Mouse (Mus musculus) layer of hippocampus, adult 2 months (tissue): ENCODE data around the gene Nfib. TPM values are rescaled to one million over a fixed set of nuclear protein-coding genes. Genes with fewer than 3 reads are reported as not detected.

Source experiments
- DNase-seq, 2 experiments: peaks; one replicate each; pipeline ENCODE4 v3.0.0; 2022; ENCODE audit warnings: low spot score in 2 of 2
- H3K27ac ChIP-seq: fragments of 200-600 bp; 2 replicates; pipeline ENCODE4 v1.8.1; 2022
- H3K4me3 ChIP-seq: fragments of 200-600 bp; 2 replicates; pipeline ENCODE4 v1.8.1; 2022; ENCODE audit warnings: mild to moderate bottlenecking
- CTCF ChIP-seq: fragments of 200-600 bp; conservative IDR thresholded peaks from 2 replicates; pipeline ENCODE4 v1.8.1; 2022; ENCODE audit warnings: antibody characterized with exemption, mild to moderate bottlenecking, moderate library complexity
- total RNA-seq, 2 experiments: library from RNA; stranded (reverse); gene quantifications; 2 replicates each; pipeline ENCODE4 v1.2.3; 2021

Gene Nfib
- total RNA-seq, 2 experiments from 2014 or later = 174 to 186 TPM

DNA sequence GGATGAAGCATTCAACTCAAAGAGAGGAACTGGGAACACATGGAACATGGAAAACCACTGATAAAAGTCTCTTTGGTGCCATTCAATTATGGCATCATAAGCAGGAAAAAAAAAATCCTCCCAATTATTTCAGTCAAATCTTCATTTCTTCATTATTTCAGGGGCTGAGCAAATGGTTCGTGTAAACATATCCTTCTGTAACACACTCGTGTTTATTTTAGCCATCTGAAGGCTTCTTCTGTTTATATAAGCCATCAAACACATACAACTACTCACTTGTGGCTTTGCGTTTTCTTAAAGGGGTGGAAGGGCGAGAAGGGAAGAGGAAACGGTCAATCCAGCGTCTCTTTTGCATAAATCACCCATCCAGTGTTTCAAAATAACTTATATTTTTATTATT is 399.5 kb downstream of the Nfib start:
- peak overlapping the region; percentile 19; the same call in 1 of the 2 replicates for H3K27ac ChIP-seq
- DNase-seq = no peak
- no peak overlapping the region for H3K4me3 ChIP-seq
- TF ChIP-seq CTCF = no peak

DNA sequence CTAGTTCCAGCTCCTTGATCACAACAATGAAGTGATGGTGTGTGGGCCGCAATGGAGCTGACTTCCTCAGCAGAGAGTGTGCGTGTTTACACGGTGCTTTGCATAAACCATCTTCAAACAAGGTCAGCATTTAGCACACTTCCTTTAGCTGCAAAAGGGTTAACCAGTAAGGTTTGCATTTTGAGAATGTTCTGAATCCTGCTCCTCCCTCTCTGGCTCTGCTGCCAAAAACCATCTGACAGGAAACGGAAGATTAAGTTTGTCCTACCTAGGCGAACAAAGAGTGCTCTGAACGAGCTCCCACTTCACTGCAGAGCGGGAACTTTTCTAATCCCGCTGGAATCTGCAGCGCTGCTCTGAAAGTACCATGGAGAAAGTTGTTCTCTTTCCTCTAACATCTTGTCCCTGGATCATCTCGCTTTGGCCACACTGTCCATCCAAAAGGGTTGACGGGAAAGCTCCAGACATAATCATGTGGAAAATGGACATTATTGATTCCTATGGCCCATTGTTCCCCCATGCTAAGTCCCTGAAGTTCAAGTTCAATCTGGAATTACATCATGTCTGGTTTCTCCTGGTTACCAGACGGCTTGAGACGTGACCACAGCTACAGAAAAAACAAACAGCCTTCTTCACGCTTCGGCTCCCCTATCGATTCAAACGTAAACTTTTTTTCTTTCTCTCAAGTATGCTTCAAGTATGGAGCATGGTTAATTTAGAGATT is 401.2 kb downstream of the Nfib start:
- H3K4me3 ChIP-seq = peak overlapping the region; percentile 24; the same call in 1 of the 2 replicates
- no peak for TF ChIP-seq CTCF
- peak overlapping the region; percentile 72 for H3K27ac ChIP-seq
- no peak for DNase-seq

- no peak for TF ChIP-seq CTCF
- DNase-seq = no peak
- peak overlapping the region; percentile 72 for H3K27ac ChIP-seq
Observed at GRCm38 (mm10) chr4:82303362-82303900, 402.1 kb downstream of the Nfib start.

GRCm38 (mm10) chr4:82302901-82303300 is 402.6 kb downstream of the Nfib start:
- H3K27ac ChIP-seq = 0 out of 2 replicates have a peak overlapping the region, but pooled peaks have one; percentile 32

More at GRCm38 (mm10) chr4:82303362-82303900, 402.1 kb downstream of the Nfib start:
- H3K4me3 ChIP-seq = no peak overlapping the region

DNA sequence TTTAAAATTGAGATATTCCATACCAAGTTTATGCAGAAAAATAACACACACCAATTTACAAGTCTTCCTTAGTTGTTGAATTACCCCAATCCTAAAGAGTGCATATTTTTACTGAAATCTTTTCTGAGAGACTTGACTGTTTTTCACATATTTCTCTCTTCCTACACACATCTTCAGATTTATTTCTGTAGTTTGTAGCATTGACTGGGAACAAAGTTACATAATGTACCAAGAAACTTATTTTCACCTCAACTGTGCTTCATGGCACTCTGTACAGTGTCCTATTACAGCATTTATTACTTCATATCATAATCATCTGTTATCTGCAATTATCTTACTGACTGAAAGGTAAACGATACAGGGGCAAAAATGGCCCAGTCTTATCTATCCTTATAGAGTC is 406.9 kb downstream of the Nfib start:
- TF ChIP-seq CTCF = no peak
- no peak for DNase-seq
- Histone ChIP-seq H3K4me3 (no peak overlapping the region), H3K27ac (peak overlapping the region; percentile 56)

More at GRCm38 (mm10) chr4:82302901-82303300, 402.6 kb downstream of the Nfib start:
- TF ChIP-seq CTCF = no peak
- H3K4me3 ChIP-seq = no peak overlapping the region
- DNase-seq = no peak

- TF ChIP-seq CTCF = no peak
- peak overlapping the region; percentile 56; the same call in 1 of the 2 replicates for H3K27ac ChIP-seq
- no peak overlapping the region for H3K4me3 ChIP-seq
- DNase-seq = no peak
Observed at GRCm38 (mm10) chr4:82297562-82297961, 408.0 kb downstream of the Nfib start.

- TF ChIP-seq CTCF = peak; percentile 45; the same call in 1 of the 2 replicates
- peak in 1 of 2 experiments; percentile 24 for DNase-seq
- Histone ChIP-seq H3K27ac (no peak overlapping the region), H3K4me3 (no peak overlapping the region)
Observed at GRCm38 (mm10) chr4:82294066-82294465, 411.5 kb downstream of the Nfib start.

DNA sequence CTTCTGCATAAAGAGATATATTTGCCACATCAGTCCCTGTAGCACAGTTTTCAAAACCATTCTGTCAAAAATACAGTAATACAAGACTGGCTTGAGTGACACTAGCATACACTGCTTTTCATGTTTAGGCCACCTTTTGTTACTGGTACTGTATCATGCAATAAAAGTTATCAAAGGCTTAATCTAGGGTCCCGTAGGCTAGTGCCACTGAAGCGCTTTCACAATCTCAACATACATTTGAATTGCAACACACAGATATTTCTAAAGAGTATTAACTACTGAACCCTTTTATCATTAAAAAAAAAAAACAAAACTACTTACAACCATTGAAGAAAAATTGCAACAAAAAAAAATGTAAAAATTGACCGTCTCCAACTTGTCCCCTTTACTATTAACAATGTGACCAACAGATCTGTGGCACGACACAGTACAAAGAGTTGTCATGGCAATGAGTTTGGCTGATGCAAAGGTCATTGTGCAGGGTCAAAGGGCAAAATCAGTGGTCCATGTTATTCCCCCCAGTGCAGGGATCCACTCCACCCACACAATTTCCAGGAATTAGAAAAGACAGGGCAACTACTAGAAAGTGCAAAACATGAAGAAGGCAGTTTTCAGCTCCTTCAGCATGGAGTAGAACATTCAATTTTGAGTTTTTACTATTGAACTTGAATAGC is 414.2 kb downstream of the Nfib start:
- TF ChIP-seq CTCF = no peak
- H3K27ac ChIP-seq = no peak overlapping the region
- no peak for DNase-seq
- H3K4me3 ChIP-seq = no peak overlapping the region

- TF ChIP-seq CTCF = no peak
- Histone ChIP-seq H3K27ac (no peak overlapping the region), H3K4me3 (no peak overlapping the region)
- DNase-seq = no peak
Observed at GRCm38 (mm10) chr4:82290623-82291022, 414.9 kb downstream of the Nfib start.

GRCm38 (mm10) chr4:82289596-82289995 is 416.0 kb downstream of the Nfib start:
- TF ChIP-seq CTCF = no peak
- Histone ChIP-seq H3K4me3 (no peak overlapping the region), H3K27ac (0 out of 2 replicates have a peak overlapping the region, but pooled peaks have one; percentile 36)
- no peak for DNase-seq

GRCm38 (mm10) chr4:82288138-82288537 is 417.4 kb downstream of the Nfib start:
- TF ChIP-seq CTCF = no peak
- Histone ChIP-seq H3K27ac (peak overlapping the region; percentile 65; the same call in 1 of the 2 replicates), H3K4me3 (no peak overlapping the region)
- peak; percentile 33 to 49 for DNase-seq

DNA sequence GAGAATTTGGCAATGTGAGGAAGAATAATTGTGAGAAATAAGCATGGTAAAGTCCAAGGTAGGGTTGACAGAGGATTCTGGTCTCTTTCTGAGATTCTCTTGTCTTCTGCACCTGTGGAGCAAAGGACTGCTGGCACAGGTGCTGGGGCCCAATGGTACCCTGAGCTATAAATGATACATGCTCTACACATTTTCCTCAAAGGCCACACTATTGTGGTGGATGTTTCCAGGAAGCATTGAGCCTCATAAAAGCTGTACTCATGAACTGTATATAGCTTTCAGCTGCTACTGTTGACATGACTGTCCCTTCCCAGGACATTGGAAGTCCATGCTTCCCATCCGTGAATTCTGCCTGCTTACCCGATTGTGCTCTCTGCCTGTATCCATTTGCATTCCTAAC is 418.1 kb downstream of the Nfib start:
- no peak for DNase-seq
- Histone ChIP-seq H3K4me3 (no peak overlapping the region), H3K27ac (no peak overlapping the region)
- TF ChIP-seq CTCF = no peak

DNA sequence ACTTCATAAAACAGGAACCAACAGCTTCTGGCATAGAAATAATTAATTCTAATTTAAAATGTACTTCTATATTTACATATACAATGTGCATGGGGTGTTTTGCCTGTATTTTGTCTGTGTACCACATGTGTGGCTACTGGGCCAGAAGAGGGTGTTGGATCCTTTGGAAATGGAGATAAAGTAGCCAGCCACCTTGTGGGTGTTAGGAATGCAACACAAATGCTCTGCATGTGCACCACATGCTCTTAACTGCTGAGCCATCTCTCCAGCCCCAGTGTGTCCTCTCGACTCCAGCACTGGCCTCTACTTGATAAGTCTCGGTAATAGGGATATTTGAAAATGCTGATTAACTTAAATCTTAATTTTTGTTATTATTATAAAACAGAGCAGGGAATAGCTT is 418.6 kb downstream of the Nfib start:
- TF ChIP-seq CTCF = peak; percentile 45
- Histone ChIP-seq H3K4me3 (no peak overlapping the region), H3K27ac (no peak overlapping the region)
- DNase-seq = no peak
